Mouse (Mus musculus): Measurements from ENCODE around the gene Crlf1.
A peak's percentile ranks its signal among the peaks of the same experiment; 100 is the strongest.

Gene Crlf1

DNA sequence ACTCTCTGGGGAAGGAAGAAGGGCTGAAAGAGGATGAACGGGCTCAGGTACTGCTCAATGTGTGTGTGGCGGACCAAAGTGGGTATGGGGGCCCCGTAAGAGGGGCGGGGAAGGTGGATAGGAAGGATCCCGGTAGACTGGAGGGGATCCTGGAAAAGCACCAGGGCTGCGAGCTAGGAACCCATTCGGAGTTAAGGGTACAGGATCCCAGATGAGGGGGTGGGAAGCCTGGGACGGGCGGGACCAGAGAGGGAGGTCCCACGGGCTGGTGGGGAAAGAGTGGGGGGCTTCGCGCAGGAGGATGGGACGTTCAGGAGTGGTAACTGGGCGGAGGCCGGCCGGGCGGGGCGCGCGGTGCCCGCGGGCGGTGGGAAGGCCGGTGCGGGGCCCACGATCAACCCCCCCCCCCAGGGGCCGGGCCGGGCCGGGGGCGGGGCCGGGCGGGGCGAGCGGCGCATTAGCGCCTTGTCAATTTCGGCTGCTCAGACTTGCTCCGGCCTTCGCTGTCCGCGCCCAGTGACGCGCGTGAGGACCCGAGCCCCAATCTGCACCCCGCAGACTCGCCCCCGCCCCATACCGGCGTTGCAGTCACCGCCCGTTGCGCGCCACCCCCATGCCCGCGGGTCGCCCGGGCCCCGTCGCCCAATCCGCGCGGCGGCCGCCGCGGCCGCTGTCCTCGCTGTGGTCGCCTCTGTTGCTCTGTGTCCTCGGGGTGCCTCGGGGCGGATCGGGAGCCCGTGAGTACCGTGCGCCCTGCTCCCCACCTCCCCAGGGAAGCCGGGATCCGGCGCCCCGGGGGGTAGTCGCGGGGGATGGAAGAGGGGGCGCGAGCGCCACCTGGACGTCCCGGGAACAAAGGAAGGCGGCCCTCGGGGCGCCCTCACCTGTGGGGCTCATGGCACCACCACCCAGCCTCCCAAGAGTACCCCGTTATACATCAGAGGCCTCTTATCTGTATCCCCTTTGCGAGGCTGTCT is at the start of gene Crlf1:
Gene Crlf1 (plus strand): TSS at position 495 of the 977 bp plus-strand sequence.
- DNase-seq (ENCODE audit: low read depth, low spot score): no peak

DNA sequence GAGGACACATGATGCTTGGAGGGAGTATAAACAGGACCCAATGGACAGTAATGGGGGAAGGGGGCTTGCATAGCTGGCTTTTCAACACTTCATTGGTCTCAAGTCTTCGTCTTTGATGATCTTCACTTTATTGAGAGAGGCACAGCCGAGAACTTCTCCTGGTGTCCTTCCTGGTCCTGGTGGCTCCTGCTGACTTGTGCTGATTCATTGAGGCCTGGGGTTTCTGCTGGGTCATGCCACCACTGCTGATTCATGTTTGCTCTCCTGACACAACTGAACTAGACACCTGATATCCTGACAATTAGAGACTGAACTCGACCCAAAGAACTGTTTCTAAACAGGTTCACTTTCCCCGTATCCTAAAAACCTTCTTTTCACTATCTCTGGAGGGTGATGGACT is 49.6 kb upstream of the Crlf1 start:
- no peak for DNase-seq (ENCODE audit: low read depth, low spot score)

DNA sequence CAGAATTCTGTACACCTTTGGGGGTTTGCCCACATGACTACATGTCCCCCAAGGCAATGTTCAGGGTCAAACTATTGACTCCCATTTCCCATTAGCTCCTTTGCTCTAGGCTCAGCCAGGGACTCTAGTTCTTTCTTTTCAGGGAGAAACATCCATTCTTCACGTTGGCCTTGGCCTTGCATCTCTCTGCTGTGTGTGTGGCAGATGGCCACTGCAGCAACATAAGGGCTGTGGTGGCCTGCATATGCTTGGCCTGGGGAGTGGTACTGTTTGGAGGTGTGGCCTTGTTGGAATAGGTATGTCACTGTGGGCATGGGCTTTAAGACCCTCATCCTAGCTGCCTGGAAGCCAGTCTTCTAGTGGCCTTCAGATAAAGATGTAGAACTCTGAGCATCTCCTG is 47.0 kb upstream of the Crlf1 start:
- no peak for DNase-seq (ENCODE audit: low read depth, low spot score)

DNA sequence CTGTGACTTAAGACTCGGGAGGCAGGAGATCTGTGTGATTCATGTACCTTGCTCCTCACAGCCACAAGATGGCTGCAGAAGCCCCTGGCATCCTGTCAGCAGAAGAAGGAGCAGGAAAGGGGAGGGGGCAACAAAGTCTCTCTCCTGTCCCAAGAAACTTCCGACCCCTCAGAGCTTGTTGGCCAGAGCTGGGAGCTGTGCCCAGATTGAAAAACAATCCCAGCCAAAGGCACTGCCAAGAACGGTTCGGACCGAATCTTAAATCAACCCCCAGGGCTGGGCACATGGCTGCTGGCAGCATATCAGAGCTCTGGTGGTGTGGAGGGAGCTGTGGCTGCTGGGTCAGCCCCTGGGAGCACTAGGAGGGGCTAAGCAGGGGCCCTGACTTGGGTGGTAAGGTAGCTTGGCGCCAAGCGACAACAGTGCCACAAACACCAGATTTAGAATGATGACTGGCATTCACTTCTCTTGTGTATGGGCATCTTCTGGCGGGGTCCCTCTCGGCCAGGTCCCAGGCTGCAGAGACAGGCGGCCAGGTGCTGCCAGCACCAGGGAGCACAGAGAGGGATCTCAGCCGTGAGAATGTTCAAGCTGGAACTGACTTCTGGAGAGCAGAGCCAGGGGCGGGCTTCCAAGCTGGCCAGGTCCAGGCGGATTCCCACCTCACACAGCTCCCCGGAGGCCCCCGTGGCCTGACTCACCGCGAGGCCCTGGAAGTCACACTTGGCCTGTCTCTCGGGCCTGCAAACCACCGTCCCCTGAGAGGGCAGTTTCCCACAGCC is 45.1 kb upstream of the Crlf1 start:
- DNase-seq (ENCODE audit: low read depth, low spot score): no peak

DNA sequence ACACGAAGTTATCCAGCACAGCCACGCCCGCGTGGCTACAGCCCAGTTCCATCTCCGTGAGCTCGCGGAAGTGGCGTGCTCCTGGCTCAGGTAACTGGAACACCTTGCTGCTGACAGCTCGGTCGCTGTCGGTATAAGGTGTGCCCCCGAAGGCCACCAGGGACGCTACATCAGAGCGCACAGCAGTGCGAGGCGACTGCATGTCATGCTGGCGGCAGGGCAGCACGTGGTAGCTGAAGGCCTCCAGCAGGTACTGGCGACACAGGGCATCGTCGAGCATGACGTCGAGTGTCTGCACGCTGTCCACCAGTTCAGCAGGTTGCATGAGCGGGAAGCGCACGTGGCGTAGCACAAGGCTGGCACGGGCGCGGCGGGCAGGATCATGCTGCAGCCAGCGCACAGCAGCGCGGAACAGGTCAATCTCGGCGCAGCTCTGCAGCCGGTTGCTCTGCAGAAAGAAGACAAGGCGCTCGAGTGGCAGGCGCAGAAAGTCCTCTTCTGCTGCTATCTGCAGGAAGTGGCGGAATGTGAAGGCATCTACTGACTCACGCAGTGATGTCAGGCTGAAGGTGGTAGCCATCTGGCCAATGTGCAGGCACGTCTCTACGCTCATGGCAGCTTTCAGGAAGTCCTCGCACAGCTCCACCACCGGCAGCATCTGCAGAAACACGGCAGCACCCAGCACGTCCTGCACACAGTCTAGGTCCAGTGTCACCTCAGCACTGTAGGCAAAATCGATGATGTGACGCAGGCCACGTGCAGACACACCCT is 40.6 kb upstream of the Crlf1 start:
- peak; percentile 63 for DNase-seq (ENCODE audit: low read depth, low spot score)

DNA sequence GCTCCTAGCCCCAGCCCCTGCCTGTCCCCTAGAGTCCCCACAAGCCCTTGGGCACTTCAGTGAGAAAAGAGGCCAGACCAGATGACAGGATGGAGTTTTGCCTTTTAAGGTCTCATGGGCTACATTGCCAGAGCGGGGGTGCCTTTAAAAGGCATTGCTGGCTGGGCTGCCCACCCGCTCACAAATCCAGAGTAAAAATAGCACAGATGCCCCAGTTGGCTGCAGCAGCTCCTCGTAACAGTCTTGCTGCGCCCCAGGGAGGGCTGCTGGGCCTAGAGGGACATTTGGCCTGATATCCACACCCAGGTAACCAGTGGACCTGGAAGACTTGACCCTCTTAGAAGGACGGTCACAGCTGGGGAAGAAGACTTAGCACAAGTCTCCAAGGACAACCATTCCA is 39.1 kb upstream of the Crlf1 start:
- DNase-seq (ENCODE audit: low read depth, low spot score): no peak

DNA sequence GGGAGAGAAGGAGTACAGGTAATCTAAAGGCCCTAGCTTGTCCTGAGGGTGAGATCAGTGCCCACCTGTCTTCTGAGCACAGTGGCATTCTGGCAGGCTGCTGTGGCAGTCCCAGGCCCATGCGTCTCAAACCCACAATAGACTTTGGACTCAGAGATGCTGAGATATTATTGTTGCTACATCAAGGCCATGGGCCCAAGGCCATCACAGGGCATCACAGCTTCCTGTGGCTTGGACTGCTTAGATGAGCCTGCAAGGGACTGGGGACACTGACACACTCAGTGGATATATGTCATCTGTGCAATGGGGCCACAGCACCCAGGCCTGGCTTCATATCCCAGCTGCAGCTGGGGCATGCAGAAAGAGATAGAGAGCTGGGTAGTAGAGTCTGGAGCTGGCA is 36.0 kb upstream of the Crlf1 start:
- DNase-seq (ENCODE audit: low read depth, low spot score): no peak

DNA sequence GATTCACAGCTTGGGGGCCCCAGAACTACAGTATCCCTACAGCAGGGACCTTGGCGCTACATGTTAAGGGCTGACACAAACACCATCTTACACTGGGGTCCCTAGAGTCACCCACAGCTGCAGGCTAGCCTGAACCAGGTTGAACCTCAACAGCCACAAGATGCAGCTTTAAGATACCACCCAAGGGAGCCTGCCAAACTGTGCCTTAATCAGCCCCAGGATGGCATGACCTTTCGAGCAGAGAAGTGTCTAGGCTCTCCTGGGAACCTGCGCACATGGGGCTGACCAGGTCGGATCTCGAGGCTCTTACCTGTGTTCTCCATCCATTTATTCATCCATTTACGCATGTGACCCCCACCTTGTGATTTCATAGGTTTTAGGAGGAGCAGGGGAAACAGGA is 35.1 kb upstream of the Crlf1 start:
- no peak for DNase-seq (ENCODE audit: low read depth, low spot score)

DNA sequence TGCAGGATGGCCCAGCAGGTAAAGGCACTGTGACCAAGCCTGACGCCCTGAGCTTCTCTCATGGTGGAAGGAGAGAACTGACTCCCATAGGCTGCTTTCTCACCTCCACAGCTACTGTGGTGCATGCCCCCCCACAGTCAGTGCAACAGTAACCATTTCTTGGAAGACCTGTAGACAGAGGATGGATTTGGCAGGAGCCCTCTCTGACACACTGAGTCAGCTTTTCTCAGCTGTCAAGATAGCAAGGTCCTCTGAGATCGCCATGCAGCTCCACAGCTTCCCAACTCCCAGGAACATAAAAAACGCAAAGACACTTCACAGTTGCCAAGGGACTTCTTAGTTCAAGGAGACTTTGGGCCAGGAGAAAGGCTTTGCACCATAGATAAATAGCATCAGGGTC is 34.5 kb upstream of the Crlf1 start:
- no peak for DNase-seq (ENCODE audit: low read depth, low spot score)

DNA sequence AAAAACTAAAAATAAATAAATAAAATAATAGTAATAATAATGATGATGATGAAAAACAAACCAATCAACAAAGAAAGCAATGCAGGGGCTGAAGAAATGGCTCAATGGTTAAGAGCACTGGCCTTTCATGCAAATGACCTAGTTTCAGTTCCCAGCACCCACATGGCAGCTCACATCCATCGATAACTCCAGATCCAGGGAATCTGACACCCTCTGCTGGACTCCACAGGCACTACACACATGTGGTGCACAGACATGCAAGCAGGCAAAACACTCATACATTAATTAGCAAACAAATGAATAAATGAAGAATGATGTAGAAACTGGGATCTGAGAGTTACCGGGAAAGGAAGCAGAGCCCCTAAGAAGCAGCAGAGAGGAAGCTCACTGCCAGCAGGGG is 33.3 kb upstream of the Crlf1 start:
- DNase-seq (ENCODE audit: low read depth, low spot score): peak; percentile 38

DNA sequence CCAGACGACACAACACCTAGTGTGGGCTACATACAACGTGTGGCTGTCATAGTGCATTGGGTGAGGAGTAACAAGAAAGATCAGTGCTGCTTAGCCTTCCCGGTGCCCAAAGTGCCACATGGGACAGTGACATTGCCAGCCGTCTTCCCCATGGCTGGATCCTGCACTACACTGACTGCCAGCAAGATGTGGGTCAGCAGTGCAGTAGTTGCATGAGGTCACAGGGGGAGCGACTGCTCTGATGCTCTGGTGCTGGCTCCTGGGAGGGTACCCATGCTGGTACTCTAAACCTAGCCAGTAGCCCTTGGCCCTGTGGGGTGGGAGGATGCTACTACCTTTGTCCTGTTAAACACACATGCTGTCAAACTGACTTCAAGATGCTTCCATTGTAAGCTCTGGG is 32.8 kb upstream of the Crlf1 start:
- no peak for DNase-seq (ENCODE audit: low read depth, low spot score)

DNA sequence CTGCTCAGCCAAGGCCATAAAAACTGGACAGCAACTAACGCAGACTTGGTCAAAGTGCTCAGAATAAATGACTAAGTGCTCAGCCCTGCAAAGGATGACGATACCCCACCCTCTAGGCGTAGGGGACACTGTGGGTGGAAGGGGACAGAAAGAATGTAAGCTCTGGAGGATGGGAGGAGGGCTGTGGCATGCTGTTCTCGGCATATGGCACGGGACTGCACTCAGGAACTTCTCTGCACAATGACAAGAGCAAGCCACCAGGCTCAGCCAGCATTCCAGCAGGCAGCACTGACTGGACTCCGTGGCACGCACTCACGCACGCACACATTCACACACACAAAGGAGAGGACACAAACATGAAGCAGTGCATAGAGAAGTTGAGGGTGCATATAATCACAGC is 32.4 kb upstream of the Crlf1 start:
- DNase-seq (ENCODE audit: low read depth, low spot score): no peak

DNA sequence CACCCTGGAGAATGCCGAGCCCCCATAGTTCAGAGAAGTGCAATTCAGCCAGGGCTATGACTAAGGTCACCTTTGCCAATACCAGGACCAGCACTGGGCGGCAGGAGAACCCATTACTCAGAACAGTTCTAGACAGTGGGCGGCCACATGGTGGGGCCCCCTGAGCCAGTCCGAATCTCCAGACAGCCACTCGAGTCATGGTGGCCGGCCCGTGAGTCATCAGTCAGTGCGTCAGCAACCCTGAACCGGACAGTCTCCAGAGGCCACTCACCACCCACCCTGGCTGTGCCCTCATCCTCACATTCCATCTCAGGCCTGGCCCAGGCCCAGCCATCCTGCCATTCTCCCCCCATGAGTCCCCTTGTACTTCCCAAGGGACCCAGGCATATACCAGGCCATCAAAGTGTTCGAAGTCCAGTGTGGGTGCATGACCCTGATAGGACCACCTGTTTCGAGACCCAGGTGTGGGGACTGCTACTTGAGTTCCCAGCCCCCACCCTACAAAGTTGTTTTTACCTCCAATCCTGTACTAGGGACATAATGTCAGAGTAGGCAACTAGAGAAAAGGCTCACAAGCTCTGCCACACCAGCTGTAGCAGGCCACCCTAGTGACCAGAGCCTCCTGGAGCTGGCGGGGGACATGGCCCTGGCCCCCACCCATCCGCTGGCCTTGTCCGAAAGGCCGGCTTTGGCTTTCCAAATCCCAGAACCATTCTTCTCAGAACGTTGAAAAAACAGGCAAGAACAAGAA is 31.0 kb upstream of the Crlf1 start:
- no peak for DNase-seq (ENCODE audit: low read depth, low spot score)

DNA sequence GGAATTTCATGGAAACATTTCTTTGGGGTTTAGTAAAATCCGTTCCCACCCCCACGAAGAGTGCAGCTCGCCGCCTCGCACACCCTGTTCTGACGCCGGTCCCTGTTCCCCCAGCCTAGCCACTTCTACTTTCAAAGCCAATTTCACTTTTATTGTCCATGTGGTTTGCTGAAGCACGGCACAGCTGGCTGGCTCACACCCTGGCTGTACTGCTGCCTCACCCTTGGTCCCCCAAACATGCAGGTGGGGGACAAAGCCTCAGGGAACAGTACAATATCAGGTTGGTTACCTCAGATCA is 30.5 kb upstream of the Crlf1 start:
- no peak for DNase-seq (ENCODE audit: low read depth, low spot score)

DNA sequence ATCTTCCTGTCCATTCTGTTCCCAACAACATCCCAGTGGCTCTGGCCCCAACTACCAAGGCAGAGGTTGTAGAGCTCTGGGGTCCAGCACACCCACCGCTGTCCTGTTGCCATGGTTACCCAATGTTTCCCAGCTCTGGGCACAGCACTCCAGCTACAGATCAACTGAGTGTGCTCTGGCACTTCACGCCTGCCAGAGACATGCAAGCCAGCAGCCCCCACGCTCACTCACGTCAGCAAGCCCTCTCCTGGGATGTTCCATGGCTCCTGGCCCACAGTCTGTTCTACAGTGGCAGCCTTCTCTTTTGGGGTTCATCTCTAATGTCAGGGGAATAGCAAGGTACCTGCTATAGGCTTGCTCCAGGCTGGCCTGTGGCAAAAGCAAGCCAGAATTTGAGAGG is 29.7 kb upstream of the Crlf1 start:
- DNase-seq (ENCODE audit: low read depth, low spot score): no peak

DNA sequence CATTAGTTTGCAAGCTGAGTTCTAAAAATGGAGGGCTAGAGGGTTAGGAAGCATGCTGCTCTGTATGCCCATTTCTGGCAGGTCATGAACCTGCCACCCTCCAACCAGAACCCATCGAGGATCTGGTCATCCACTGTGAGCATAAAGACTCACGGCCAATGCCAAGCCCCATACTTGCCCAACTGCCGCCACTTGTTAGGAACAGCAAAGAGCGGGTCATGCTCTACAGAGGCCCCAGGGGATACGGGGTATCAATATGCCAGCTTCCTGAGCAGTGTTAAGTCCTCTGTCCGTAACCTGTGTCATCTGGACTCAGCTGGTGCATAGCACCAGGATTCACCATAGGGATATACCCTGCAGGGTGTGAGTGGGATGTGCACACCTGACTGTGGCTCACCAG is 28.8 kb upstream of the Crlf1 start:
- DNase-seq (ENCODE audit: low read depth, low spot score): no peak

DNA sequence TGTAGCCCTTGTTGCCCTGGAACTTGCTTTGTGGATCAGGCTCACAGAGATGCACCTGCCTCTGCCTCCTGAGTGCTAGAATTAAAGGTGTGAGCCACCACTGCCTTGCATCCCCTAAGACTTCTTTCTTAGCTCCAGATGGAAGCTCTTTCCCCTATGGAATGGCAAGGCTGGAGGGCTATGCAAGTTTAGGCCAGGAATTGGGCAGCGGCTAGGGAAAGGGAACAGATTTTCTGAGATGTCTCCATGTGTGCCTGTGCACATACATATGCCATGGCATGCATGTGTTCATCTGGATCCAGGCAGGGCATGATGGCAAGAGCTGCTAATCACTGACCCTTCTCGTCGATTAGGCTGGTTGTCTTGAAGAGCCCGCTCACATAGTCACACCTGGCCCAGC is 27.3 kb upstream of the Crlf1 start:
- no peak for DNase-seq (ENCODE audit: low read depth, low spot score)

DNA sequence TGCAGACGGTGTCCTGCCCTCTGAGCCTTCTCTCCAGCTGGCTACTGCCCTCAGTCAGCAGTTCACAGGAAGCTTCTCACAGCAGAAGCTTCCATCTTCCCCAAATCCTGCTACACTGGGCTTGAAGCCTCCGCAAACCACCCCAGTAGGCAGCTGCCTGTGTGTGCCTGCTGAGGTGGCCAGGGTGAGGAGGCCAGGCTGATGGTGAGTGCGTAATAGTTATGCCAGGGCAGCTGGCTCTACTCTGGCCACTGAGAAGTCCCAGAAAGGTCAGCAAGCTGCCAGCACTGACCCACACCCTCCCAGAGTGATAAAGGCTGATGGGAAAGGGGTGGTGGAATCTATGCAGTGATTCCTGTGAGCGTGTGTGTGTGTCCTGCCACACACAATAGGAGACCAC is 26.7 kb upstream of the Crlf1 start:
- no peak for DNase-seq (ENCODE audit: low read depth, low spot score)

DNA sequence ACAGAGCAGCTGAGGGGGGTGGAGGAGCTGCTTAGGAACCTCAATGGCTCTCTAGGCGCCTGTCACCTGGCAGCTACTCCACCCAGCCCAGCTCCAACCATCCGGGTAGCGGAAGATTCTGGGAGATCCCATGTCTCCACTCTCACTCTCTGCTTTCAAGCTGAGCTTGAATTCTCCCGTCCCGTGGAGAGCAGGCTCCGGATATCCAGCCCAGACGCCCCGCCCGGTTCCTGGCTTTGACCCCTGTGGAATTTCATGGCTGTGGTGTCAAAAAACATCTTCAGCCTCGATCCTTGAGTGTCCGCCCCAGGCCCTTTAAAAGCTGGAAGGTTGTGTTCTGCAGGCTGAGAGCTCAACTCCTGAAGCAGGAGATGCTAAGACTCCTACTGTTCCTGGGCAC is 26.2 kb upstream of the Crlf1 start:
- peak; percentile 51 for DNase-seq (ENCODE audit: low read depth, low spot score)

DNA sequence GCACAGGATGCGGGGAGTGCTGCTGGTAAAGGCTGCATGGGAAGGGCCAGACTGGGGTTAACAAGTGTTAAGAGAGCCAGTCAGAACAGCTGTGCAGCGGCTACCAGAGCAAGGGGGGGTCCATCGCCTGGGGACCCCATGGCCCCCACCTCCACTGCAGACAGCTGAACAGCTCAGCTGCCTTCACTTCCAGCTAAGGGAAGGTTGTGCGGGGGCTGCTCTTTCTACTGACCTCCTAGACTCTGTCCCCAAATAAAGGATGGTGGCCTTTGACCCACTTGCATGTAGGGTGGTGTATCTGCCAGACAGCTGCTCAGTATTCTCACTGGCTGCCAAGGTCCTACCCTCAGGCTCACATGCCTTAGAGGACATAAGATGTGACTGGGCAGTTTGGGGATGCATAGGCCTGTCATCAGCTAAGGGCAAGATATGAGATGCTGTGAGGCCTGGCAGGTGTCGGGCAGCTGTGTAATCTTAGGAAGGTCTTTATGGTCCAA is 25.7 kb upstream of the Crlf1 start:
- no peak for DNase-seq (ENCODE audit: low read depth, low spot score)

DNA sequence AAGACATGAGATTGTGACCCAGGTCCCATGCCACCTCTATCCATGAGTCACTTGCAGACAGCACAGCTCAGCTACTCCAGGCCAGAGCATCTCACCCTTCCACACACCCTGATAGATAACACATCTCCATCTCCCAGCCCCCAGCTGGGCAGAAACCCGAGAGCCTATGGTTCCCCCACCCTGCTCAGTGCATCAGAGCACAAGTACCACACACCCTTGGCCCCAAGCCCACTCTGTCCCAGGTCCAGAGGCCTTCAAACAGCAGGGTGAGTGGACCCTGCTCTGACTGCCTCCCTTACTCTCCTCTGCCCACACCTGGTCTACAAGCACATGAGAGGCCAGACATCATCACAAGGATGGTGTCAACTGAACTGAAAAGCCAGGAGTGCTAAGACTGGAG is 25.1 kb upstream of the Crlf1 start:
- DNase-seq (ENCODE audit: low read depth, low spot score): no peak
